Mouse (Mus musculus) C2C12 (cell line): ENCODE data around the gene Trmt1. TPM values are rescaled to one million over a fixed set of nuclear protein-coding genes. Genes with fewer than 3 reads are reported as not detected.
A peak's percentile ranks its signal among the peaks of the same experiment; 100 is the strongest.

Experiments
- H3K27me3 ChIP-seq: one replicate; pipeline ENCODE4 v1.6.1; 2011; ENCODE audit not compliant: control insufficient read depth, insufficient read depth, insufficient read length
- H3K36me3 ChIP-seq: one replicate; pipeline ENCODE4 v1.6.1; 2011; ENCODE audit not compliant: control insufficient read depth, insufficient read depth
- H3K4me3 ChIP-seq: one replicate; pipeline ENCODE4 v1.5.1; 2011; ENCODE audit warnings: mild to moderate bottlenecking, control low read depth; ENCODE audit not compliant: poor library complexity, insufficient read depth, severe bottlenecking
- H3K79me2 ChIP-seq: one replicate; pipeline ENCODE4 v1.6.1; 2011; ENCODE audit not compliant: control insufficient read depth, insufficient read depth
- H3K79me3 ChIP-seq: one replicate; pipeline ENCODE4 v1.6.1; 2011; ENCODE audit warnings: low read depth, control low read depth
- H3ac ChIP-seq: one replicate; pipeline ENCODE3; 2011; ENCODE audit warnings: low read depth; ENCODE audit not compliant: control insufficient read depth, insufficient read length
- CEBPB ChIP-seq: IDR thresholded peaks from one replicate; pipeline ENCODE4 v1.6.1; 2011; ENCODE audit warnings: low read depth, mild to moderate bottlenecking, control low read depth, moderate library complexity
- CTCF ChIP-seq: IDR thresholded peaks from one replicate; pipeline ENCODE4 v1.5.1; 2011; ENCODE audit not compliant: control insufficient read depth, insufficient read depth, insufficient read length
- FOSL1 ChIP-seq: IDR thresholded peaks from one replicate; pipeline ENCODE4 v1.8.0; 2011; ENCODE audit warnings: mild to moderate bottlenecking, low read length; ENCODE audit not compliant: poor library complexity, insufficient read depth, severe bottlenecking
- MAX ChIP-seq: IDR thresholded peaks from one replicate; pipeline ENCODE4 v1.6.1; 2011; ENCODE audit warnings: mild to moderate bottlenecking, control low read depth
- MYOD1 ChIP-seq: IDR thresholded peaks from one replicate; pipeline ENCODE4 v1.6.1; 2011; ENCODE audit warnings: low read depth; ENCODE audit not compliant: control insufficient read depth, insufficient read length
- MYOG ChIP-seq: IDR thresholded peaks from one replicate; pipeline ENCODE4 v1.6.1; 2011; ENCODE audit not compliant: control insufficient read depth, insufficient read length; ENCODE audit errors: extremely low read depth
- USF1 ChIP-seq: IDR thresholded peaks from one replicate; pipeline ENCODE4 v1.6.1; 2011; ENCODE audit warnings: low read depth, mild to moderate bottlenecking, control low read depth, moderate library complexity
- polyA plus RNA-seq: library from polyadenylated mRNA; unstranded; fragments of >200 nt; fragmentation: generic; extraction: Trizol; gene quantifications from one replicate; pipeline ENCODE4 v1.2.1, GENCODE M21; 2012; ENCODE audit warnings: missing spikeins

Gene Trmt1
- polyA plus RNA-seq, 1 experiment = 117 TPM

DNA sequence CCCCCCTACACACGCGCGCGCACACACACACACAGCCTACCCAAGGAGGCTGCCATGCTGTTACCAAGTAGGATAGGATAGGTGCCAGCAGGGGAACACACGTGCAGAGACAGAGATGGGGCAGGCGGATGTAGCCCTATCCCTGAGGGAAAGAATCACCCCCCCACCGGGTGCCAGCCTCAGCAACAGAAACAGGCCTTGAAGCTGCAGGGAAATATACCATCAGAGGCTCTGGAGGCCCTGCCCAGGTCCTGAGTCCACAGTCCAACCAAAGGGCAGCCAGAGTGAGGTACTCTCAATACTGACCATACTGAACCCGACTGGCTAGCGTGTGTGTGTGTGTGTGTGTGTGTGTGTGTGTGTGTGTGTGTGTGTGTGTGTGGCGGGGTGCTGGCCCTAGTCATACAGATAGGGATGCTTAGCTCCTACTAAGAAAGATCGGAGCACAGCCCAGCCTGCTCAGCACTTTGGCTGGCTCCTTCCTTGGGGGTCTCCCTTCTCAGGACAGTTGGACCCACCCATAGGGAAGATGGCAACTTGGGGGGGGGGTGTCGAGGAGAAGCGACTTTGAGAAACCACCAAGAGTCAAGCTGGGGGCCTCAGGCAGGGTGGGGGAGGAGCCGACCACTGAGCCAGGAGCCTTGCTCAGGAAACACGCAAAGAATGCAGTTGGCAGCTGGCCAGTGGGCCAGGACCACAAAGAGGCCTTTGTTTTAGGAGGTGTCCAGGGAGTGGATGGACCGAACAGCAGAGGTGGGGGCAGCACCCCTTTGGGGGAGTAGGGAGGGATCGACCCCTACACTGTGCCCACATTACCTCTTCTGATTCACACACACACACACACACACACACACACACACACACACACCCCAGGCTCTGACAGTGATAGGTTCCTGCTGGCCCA, 57.7 kb downstream of the Trmt1 start:
- no peaks in the 10 kb centered on the region for H3K79me3 ChIP-seq
- TF ChIP-seq MAX (peak; percentile 20), MYOD1 (no peak)
- peaks cover 9% of the 10 kb centered on the region for H3K36me3 ChIP-seq
- H3ac ChIP-seq = peak overlapping the region; percentile 46
- no peak overlapping the region for H3K4me3 ChIP-seq
- H3K27me3 ChIP-seq = no peaks in the 10 kb centered on the region
- peaks cover 65% of the 10 kb centered on the region for H3K79me2 ChIP-seq

DNA sequence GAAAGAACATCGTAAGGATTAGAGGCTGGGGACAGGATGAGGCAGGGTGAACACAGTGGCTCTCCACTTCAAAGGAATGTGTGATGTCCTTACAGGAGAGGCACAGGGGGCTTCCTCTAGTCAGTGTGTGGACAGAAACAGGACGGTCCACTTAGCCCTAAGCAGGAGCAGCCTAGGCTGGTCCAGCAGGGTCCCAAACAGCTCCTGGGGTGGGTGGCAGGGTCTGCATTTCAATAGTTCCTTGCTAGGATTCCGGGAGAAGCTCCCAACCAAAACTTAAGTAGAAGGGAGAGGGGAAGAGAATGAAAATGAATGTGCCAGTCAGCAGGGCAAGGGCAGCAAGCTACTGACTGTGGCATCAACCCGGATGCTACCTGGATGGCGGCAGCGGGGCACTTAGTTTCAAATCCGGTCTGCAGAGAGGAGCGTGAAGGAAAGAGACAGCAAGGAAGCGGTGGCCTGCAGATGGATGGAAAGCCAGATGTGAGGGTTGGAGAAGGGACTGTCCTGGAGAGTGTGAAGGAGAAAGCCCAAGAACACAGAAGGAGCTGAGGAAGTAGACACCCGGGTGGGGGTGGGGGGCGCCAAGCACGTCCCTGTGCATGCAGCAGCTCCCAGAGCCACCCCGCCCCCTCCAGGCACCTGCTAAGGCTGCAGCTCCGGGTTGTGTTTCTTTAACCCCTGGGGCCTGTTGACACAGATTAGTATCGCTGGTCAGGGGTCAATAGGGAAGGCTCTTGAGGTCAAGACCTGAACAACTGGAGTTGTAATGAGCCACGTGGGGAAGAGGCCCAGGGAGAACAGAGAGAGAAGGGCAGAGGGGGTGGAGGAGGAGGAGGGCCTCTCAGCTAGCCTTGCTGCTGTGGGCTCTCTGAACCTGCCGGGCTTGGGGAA, 59.2 kb downstream of the Trmt1 start:
- no peak for TF ChIP-seq MYOG
- no peak for TF ChIP-seq MYOD1
- TF ChIP-seq FOSL1 = no peak
- TF ChIP-seq MAX = no peak
- no peak for TF ChIP-seq USF1
- TF ChIP-seq CTCF = no peak
- TF ChIP-seq CEBPB = no peak
- Histone ChIP-seq H3K27me3 (no peaks in the 10 kb centered on the region), H3K4me3 (no peak overlapping the region), H3K79me3 (no peaks in the 10 kb centered on the region), H3ac (no peak overlapping the region), H3K36me3 (peaks cover 12% of the 10 kb centered on the region), H3K79me2 (peaks cover 66% of the 10 kb centered on the region)

Other genes with a start within 250 kb of the Trmt1 start
- 61.4 TPM for gene Ier2, start 23.5 kb upstream of the Trmt1 start, polyA plus RNA-seq
- 81.5 TPM for gene Nacc1, start 1.6 kb downstream of the Trmt1 start, polyA plus RNA-seq
- gene Lyl1, start 15.2 kb downstream of the Trmt1 start, polyA plus RNA-seq = 0.04 TPM
- 2.9 TPM for gene G430095P16Rik, start 36.7 kb downstream of the Trmt1 start, polyA plus RNA-seq
- gene Nfix, start 114.0 kb downstream of the Trmt1 start, polyA plus RNA-seq = 50.7 TPM
- 2.4 TPM for gene Dand5, start 136.5 kb downstream of the Trmt1 start, polyA plus RNA-seq
- 32.5 TPM for gene Gadd45gip1, start 145.2 kb downstream of the Trmt1 start, polyA plus RNA-seq
- gene Rad23a, start 154.4 kb downstream of the Trmt1 start, polyA plus RNA-seq = 68.3 TPM
- gene Calr, start 160.6 kb downstream of the Trmt1 start, polyA plus RNA-seq = 687 TPM
- 104 TPM for gene Farsa, start 170.7 kb downstream of the Trmt1 start, polyA plus RNA-seq
- gene Syce2, start 185.8 kb downstream of the Trmt1 start, polyA plus RNA-seq = 8.5 TPM
- 11.4 TPM for gene Gcdh, start 207.6 kb downstream of the Trmt1 start, polyA plus RNA-seq
- 0.09 TPM for gene Klf1, start 215.6 kb downstream of the Trmt1 start, polyA plus RNA-seq
- gene Dnase2a, start 222.3 kb downstream of the Trmt1 start, polyA plus RNA-seq = 9.0 TPM